Mouse (Mus musculus) heart, postnatal 36 days (tissue): ENCODE data around the gene Trim27. TPM values are rescaled to one million over a fixed set of nuclear protein-coding genes. Genes with fewer than 3 reads are reported as not detected.
A peak's percentile ranks its signal among the peaks of the same experiment; 100 is the strongest.

Experiments
- DNase-seq, 2 experiments: peaks; one replicate each; pipeline ENCODE4 v3.0.0; 2021 to 2022
- intact Hi-C: fragments of 180-260 bp; cut with DNase I; formaldehyde crosslinking; loops from one replicate; pipeline ENCODE4 v1.15.1; 2025
- total RNA-seq, 2 experiments: library from RNA; stranded (reverse); gene quantifications; 2 replicates each; pipeline ENCODE4 v1.2.3; 2021

Trim27 gene
- 10 to 100 TPM; 19.7 to 20.0 TPM for total RNA-seq

DNA sequence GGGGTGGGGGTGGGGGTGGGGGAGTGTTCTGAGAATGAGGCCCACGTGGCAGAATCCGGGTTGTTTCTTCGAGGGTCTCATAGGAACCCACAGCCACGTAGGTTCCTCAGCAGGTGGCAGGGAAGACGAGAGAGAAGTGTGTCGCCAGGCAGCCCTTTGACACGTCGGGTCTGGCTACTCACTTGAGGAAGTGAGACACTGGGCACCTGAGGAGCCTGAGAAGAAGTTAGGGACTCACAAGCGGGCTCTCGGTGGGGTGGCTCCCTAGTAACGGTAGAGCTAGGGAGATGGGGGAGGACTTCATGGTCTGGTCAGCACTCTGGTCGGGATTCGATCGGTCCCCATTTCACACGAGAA, at the start of gene Trim27:
Gene Trim27 (plus strand): TSS at position 79 of the 357 bp plus-strand sequence.
- DNase-seq, result no peak
- intact Hi-C loops, result no loop called here

DNA sequence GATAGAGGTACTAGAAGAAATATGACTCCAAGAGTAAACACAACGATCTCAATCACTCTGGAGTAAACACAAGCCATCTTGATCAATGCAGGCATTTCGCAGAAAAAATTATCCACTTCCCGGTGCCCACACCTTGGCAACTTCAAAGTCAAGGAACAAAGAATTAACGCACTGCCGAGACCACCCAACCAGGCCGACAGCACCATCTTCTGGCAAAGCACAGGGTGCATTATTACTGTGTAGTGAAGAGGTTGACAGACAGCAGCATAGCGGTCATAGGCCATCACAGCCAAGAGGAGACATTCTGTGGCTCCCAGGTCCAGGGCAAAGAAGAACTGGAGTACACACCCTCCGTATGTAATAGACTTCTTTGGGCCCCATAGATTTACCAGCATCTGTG, 36.8 kb upstream of the Trim27 start:
- no peak for DNase-seq
- intact Hi-C loops, result loop anchor here (5.0 to 10.0 kb wide), 2 partner anchors 108 to 200 kb away; no protein-coding TSS in a partner anchor

GRCm38 (mm10) chr13:21145767-21146166, 33.5 kb upstream of the Trim27 start, which contains the start of gene Olfr1368:
Gene Olfr1368 (minus strand): TSS chr13:21145867.
- no peak for DNase-seq
- intact Hi-C loops, result loop anchor here (10.0 kb wide), 1 partner anchor 111 kb away; no protein-coding TSS in a partner anchor

DNA sequence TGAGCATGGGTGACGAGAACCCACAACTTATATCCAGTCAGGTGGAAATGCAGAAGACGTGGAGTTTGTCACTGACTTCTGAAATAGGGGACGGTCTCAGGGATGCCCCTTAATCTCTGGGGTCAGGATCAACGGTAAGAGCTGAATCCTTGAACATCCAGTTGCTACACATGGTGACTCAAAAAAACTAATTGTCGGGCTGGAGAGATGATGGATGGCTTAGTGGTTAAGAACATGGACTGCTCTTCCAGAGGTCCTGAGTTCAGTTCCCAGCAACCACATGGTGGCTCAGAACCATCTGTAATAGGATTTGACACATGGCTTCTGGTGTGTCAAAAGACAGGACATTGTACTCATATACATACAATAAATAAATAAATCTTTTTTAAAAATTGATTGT, 23.4 kb upstream of the Trim27 start:
- DNase-seq, result no peak
- intact Hi-C loops, result loop anchor here (5.0 kb wide), 1 partner anchor 859 kb away; no protein-coding TSS in a partner anchor

DNA sequence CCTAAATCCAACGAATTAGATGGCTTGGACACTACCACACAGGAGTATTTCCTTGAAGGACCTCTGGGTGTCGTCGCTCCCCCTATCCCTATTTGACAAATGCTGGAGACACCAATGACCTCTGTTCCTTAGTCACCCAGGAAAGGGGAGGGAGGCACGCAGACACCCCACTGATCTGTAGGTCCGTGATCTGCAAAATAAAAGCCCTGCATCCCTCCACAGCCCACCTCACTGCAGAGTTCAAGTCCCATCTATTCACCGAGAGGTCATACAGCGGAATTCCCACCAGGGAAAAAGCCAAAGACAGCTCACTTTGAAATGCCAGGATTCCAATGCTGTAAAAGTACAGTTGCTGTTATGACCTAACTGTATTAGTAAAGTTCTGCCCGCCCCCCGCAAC, 21.2 kb upstream of the Trim27 start:
- intact Hi-C loops, result loop anchor here (2.0 to 5.0 kb wide), 3 partner anchors 217 to 861 kb away; no protein-coding TSS in a partner anchor

DNA sequence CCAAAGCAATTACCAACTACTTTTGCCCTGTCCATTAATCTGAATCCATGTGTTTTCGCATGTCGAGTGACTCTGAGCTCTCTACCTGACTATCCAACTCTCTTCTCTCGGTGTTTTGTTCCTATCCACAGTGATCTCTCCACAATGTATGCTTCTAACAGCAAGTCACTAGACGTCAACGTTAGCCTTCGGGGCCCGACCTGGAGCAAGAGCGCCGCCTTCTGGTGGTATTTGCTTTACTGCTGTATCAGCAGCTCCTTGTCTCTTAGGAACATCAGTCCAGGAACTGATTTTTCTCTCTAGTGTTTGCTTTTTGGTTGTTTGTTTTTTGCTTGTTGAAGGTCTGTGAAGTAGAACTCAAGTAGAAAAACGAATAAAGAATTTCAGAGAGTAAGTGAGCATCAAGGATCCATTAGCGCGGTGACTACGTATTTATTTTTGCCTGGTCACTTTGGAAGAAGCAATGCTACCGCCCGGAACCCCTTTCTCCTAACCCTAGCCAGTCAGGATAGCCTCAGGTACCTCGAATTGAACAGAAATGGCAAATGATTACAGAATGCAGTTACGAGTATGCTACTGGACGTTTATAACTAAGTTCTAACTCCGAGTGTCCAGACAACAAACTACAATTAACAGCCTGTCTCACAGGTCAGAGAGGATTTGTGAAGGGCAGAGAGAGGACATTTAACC, 20.3 kb upstream of the Trim27 start:
- DNase-seq, result peak; percentile 86 to 91
- intact Hi-C loops, result loop anchor here (2.0 to 5.0 kb wide), 3 partner anchors 218 to 862 kb away; no protein-coding TSS in a partner anchor

More for the DNA sequence above, 21.2 kb upstream of the Trim27 start:
- DNase-seq, result no peak

GRCm38 (mm10) chr13:21159475-21159819, 19.8 kb upstream of the Trim27 start:
- DNase-seq, result peak; percentile 19 to 28
- intact Hi-C loops, result loop anchor here (2.0 to 5.0 kb wide), 3 partner anchors 219 to 862 kb away; no protein-coding TSS in a partner anchor

GRCm38 (mm10) chr13:21160041-21160511, 19.2 kb upstream of the Trim27 start:
- intact Hi-C loops, result loop anchor here (1.0 to 5.0 kb wide), 4 partner anchors 8 to 167 kb away; no protein-coding TSS in a partner anchor
- DNase-seq, result peak; percentile 26 to 41

GRCm38 (mm10) chr13:21160657-21161590, 18.3 kb upstream of the Trim27 start:
- intact Hi-C loops, result loop anchor here (1.0 to 5.0 kb wide), 4 partner anchors 7 to 166 kb away; no protein-coding TSS in a partner anchor
- peak; percentile 96 to 99 for DNase-seq

DNA sequence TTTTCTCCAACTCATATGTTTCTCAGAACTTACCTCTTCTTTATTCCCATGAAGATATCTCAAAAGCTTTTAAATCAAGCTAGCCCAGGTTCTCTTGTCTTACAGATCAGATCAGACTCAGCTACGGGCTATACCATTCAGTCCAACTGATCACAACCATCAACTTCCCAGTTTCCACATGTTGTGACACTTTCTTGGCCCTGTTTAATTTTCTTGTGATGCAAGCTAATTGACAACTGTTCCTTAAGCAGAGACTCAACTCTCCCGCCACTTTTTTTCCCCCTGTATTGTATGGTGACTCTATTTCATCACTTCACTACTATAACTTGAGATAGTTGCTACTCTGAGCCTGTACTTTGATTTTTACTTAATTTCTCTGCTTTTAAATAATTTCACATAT, 17.7 kb upstream of the Trim27 start:
- intact Hi-C loops, result loop anchor here (2.0 to 5.0 kb wide), 3 partner anchors 39 to 166 kb away; no protein-coding TSS in a partner anchor
- no peak for DNase-seq

DNA sequence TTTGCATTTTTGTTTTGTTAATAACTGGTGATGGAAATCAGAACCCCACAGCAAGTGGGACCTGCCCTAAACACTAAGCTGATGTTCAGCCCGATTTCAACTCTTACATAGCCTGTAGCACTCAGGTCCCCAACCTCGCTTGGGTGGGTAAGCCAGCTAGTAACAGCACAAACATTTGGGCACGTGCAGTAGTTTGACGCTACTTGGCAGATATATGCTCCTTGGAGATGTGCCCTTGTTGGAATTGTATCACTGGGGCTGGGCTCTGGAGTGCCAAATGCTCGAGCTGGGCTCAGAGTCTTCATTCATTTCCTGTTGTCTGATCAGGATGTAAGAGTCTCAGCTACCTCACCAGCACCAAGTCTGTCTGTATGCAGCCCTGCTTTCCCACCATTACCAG, 16.7 kb upstream of the Trim27 start:
- intact Hi-C loops, result loop anchor here (5.0 kb wide), 1 partner anchor 165 kb away; no protein-coding TSS in a partner anchor
- DNase-seq, result no peak

DNA sequence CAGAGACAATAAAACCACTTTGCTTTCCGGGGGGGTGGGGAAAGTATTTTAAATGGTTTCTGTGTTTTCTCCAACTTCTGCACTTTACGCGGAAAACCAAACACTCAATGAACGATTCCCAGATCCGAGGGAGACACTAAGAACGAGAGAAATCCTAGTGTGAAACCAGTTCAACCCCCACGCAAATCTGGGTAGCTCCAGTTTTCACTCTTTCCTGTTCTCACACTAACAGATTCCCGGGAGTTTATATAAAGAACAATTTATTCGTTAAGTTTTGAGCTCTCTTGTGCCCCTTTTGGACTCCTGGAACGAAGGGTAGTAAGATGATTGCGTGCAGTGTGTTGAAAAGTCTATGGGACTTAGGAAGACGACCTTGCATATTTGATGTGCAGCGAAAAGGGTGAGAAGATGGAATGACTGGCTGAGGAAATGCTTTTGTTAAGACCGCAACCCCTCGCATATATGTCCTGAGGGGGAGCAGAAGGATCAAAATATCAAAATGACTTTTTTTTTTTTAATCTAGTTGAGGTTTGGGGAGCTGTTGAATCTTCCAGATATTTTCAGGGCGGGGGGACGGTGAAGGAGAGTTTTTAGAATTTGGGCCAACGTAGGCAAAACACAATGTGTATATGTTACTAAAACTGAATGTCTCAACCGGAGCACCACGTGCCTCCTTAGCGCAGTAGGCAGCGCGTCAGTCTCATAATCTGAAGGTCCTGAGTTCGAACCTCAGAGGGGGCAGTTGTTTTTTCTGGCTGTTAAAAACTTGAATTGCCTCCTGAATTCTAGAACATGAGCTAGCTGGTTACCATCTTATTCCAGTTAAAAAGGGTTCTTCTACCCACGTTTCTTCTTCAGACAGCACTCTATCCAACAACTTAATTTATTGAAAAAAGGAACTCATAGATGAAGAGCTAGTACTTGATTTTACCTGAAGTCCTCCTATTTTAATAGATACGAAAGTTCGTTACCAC, 12.0 kb upstream of the Trim27 start:
- intact Hi-C loops, result loop anchor here (5.0 kb wide), 2 partner anchors 545 to 775 kb away; no protein-coding TSS in a partner anchor
- DNase-seq, result peak; percentile 78 to 84

GRCm38 (mm10) chr13:21167910-21168300, 11.3 kb upstream of the Trim27 start:
- DNase-seq, result peak; percentile 35 to 43
- intact Hi-C loops, result loop anchor here (1.0 to 5.0 kb wide), 4 partner anchors 8 to 855 kb away; no protein-coding TSS in a partner anchor

- intact Hi-C loops, result loop anchor here (1.0 to 5.0 kb wide), 4 partner anchors 8 to 854 kb away; no protein-coding TSS in a partner anchor
- DNase-seq, result peak; percentile 50 to 58
These were observed 10.8 kb upstream of the Trim27 start for GRCm38 (mm10) chr13:21168371-21169011.

GRCm38 (mm10) chr13:21169121-21169656, 10.1 kb upstream of the Trim27 start:
- intact Hi-C loops, result loop anchor here (2.0 to 5.0 kb wide), 3 partner anchors 543 to 854 kb away; no protein-coding TSS in a partner anchor
- peak in 1 of 2 experiments; percentile 14 for DNase-seq

DNA sequence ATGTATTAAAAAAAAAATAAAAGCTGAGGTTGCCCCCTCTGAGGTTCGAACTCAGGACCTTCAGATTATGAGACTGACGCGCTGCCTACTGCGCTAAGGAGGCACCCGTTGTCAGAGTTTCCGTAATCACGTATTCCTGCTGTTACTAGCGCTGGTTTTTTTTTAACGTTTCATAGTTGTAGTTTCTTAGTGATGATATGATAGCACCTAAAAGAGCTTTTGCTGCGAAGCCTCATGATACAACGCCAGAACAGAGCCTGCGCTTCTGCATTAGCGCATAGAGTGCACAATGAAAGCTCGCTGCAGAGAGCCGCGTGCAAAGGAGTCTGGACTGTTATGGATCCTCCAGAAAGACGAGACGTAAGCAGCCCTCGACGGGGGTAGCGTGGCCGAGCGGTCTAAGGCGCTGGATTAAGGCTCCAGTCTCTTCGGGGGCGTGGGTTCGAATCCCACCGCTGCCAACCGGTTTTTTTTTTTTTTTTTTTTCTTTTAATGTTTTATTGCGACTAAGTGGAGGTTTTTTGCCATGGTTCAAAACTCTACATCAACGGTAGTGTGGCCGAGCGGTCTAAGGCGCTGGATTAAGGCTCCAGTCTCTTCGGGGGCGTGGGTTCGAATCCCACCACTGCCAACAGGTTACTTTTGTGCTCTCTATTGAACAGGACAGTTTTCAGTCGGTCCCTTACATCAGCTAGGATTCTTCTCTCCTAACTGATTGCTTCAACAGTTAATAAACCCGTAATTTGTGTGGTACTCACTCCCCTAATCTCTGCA, 9.4 kb upstream of the Trim27 start:
- intact Hi-C loops, result loop anchor here (2.0 to 5.0 kb wide), 4 partner anchors 107 to 853 kb away; no protein-coding TSS in a partner anchor
- peak; percentile 81 to 84 for DNase-seq

DNA sequence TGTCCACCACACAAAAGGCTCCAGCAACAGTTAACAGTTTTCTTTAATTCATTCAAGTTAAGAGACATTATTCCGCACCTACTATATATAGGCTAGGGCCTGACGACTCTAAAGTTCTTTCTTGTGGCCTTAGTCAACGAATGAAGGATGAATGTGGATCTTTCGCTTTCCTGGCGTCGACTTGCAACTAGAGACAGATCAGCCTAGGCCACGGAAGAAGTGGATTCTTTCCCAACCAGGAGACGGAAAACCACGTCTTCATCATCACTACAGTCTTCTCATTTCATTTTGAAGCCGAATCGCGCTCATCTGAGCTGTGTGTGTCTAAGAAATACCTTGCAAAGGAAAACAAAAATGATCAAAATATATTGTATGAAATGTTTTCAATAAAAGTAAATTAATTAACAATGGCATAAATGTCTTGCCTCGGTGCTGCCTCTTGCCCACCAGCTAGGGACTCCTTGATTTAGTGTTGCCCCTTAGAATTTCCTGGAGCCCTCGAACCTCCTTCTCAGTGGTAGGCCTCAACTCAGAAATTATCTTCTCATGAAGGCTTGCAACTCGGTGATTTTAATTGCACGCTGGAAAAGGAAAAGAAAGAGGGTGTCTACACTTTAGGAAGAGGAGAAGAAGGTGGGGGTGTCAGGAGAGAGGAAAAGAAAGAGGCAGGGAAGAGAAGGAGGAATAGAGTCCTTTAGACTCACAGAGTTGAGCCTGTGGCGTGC, 8.7 kb upstream of the Trim27 start:
- intact Hi-C loops, result loop anchor here (5.0 kb wide), 1 partner anchor 107 kb away; no protein-coding TSS in a partner anchor

More for the DNA sequence above, 8.7 kb upstream of the Trim27 start:
- DNase-seq, result no peak
